Mouse (Mus musculus): ENCODE results near the gene Cabp4. TPM values are rescaled to one million over a fixed set of nuclear protein-coding genes. Genes with fewer than 3 reads are reported as not detected.
A peak's percentile ranks its signal among the peaks of the same experiment; 100 is the strongest.
"Not testable (repeated sequence)": the region's sequence is repeated elsewhere in the genome, so short reads cannot be mapped to it uniquely, and the experiment has no call there.

Gene Cabp4
- total and polyA plus RNA-seq, 3 experiments: 2.8 to 11.8 (median 6.4) TPM

- Histone ChIP-seq H3K27ac (ENCODE audit: insufficient read depth, low read depth) (peak overlapping the region; percentile 66), H3K4me2 (ENCODE audit: insufficient read depth, low read depth, poor library complexity, severe bottlenecking) (peak overlapping the region; percentile 23; the same call in 1 of the 2 replicates), H3K9ac (ENCODE audit: insufficient read depth, low read depth) (0 out of 2 replicates have a peak overlapping the region, but pooled peaks have one; percentile 2), H3K9me3 (replicated peaks; ENCODE audit: low read length) (no peaks in the 10 kb centered on the region), H3K36me3 (replicated peaks in 1 of 2; ENCODE audit: control insufficient read depth in 1 of 2, insufficient read depth in 1 of 2, low read length in 1 of 2) (peaks cover 7 to 22% of the 10 kb centered on the region in 2 experiments), H3K4me1 (ENCODE audit: control insufficient read depth in 1 of 2, insufficient read depth in 2 of 2) (peaks cover 19 to 64% of the 10 kb centered on the region in 2 experiments), H3K79me2 (replicated peaks; ENCODE audit: control insufficient read depth, extremely low read depth, insufficient read depth, poor library complexity, severe bottlenecking) (peaks cover 19% of the 10 kb centered on the region), H3K27me3 (replicated peaks) (no peaks in the 10 kb centered on the region), H3K4me3 (replicated peaks in 1 of 3; ENCODE audit: low read depth in 2 of 3, low read length in 2 of 3, poor library complexity in 1 of 3) (no peak overlapping the region)
- TF ChIP-seq SIN3A (IDR thresholded peaks at IDR 0.05; ENCODE audit: low read length) (peak; percentile 22; the same call in 1 of the 2 replicates), RAD21 (IDR thresholded peaks at IDR 0.05; ENCODE audit: low read depth, low read length) (peak; percentile 53), SMC3 (IDR thresholded peaks at IDR 0.05; ENCODE audit: low read depth, low read length) (peak; percentile 45), CHD1 (IDR thresholded peaks at IDR 0.05; ENCODE audit: low read depth, low read length) (no peak), MAZ (IDR thresholded peaks at IDR 0.05; ENCODE audit: low read depth, low read length) (no peak), MAFK (IDR thresholded peaks at IDR 0.05; ENCODE audit: insufficient replicate concordance, low read length) (peak; percentile 98), EP300 (IDR thresholded peaks at IDR 0.05; ENCODE audit: low read length) (peak; percentile 33; the same call in 1 of the 2 replicates), ZC3H11A (IDR thresholded peaks at IDR 0.05; ENCODE audit: low read depth, low read length) (no peak), CTCF (conservative IDR thresholded peaks at IDR 0.05 in 1 of 2, IDR thresholded peaks at IDR 0.05 in 1 of 2; ENCODE audit: low read depth in 2 of 2, low read length in 2 of 2) (peak in 1 of 2 experiments; percentile 55; a peak in 2 of 4 replicates), MAX (IDR thresholded peaks at IDR 0.05; ENCODE audit: low read length) (no peak)
- dilution Hi-C loops (cut with MboI; ENCODE audit: extremely low pct_ligation_motif_present, extremely low pct_unique_long_range_greater_than_20kb, low sequenced_read_pairs): no loop called here
- in situ Hi-C loops (cut with MboI; ENCODE audit: low pct_ligation_motif_present, low pct_unique_long_range_greater_than_20kb, low sequenced_read_pairs): no loop called here
- DNase-seq (ENCODE audit: extremely low read depth): no peak
These were observed 21.1 kb downstream of the Cabp4 start for GRCm38 (mm10) chr19:4122411-4123370.

GRCm38 (mm10) chr19:4121896-4122295 is 21.9 kb downstream of the Cabp4 start:
- H3K27me3 ChIP-seq (replicated peaks); in situ Hi-C loops (cut with MboI; ENCODE audit: low pct_ligation_motif_present, low pct_unique_long_range_greater_than_20kb, low sequenced_read_pairs); H3K9me3 ChIP-seq (replicated peaks; ENCODE audit: low read length); H3K4me3 ChIP-seq (replicated peaks in 1 of 3; ENCODE audit: low read depth in 2 of 3, low read length in 2 of 3, poor library complexity in 1 of 3); dilution Hi-C loops (cut with MboI; ENCODE audit: extremely low pct_ligation_motif_present, extremely low pct_unique_long_range_greater_than_20kb, low sequenced_read_pairs); H3K4me2 ChIP-seq (ENCODE audit: insufficient read depth, low read depth, poor library complexity, severe bottlenecking); H3K9ac ChIP-seq (ENCODE audit: insufficient read depth, low read depth); H3K27ac ChIP-seq (ENCODE audit: insufficient read depth, low read depth); DNase-seq (ENCODE audit: extremely low read depth): not testable (repeated sequence)
- Histone ChIP-seq H3K36me3 (replicated peaks in 1 of 2; ENCODE audit: control insufficient read depth in 1 of 2, insufficient read depth in 1 of 2, low read length in 1 of 2) (peaks cover 13 to 26% of the 10 kb centered on the region in 2 experiments), H3K79me2 (replicated peaks; ENCODE audit: control insufficient read depth, extremely low read depth, insufficient read depth, poor library complexity, severe bottlenecking) (peaks cover 12% of the 10 kb centered on the region), H3K4me1 (ENCODE audit: control insufficient read depth in 1 of 2, insufficient read depth in 2 of 2) (peaks cover 17 to 63% of the 10 kb centered on the region in 2 experiments)

Data from CH12.LX (cell line).